Mouse (Mus musculus) myocyte (in vitro differentiated cells): ENCODE measurements around the gene Tff3.

Source experiments
- CEBPB ChIP-seq: IDR thresholded peaks from 2 replicates; pipeline ENCODE4 v1.6.1; 2011; ENCODE audit warnings: mild to moderate bottlenecking, moderate library complexity; ENCODE audit not compliant: poor library complexity, insufficient read depth, severe bottlenecking
- E2F4 ChIP-seq: IDR thresholded peaks from one replicate; pipeline ENCODE4 v1.6.1; 2011; ENCODE audit warnings: mild to moderate bottlenecking, control low read depth, moderate library complexity; ENCODE audit not compliant: insufficient read depth
- MAX ChIP-seq: IDR thresholded peaks from one replicate; pipeline ENCODE4 v1.6.1; 2011; ENCODE audit warnings: low read depth, mild to moderate bottlenecking, control low read depth
- MYOG ChIP-seq, 3 experiments: IDR thresholded peaks; one replicate each; pipeline ENCODE4 v1.6.1; 2011; ENCODE audit warnings: control low read depth in 2 of 3, low read depth in 2 of 3, mild to moderate bottlenecking in 2 of 3; ENCODE audit not compliant: insufficient read length in 2 of 3, control insufficient read depth in 1 of 3, insufficient read depth in 1 of 3
- POLR2A ChIP-seq: IDR thresholded peaks from one replicate; pipeline ENCODE4 v1.6.1; 2011; ENCODE audit warnings: low read depth, mild to moderate bottlenecking, control low read depth, moderate library complexity; ENCODE audit not compliant: insufficient read length
- POLR2AphosphoS2 ChIP-seq: IDR thresholded peaks from one replicate; pipeline ENCODE4 v1.6.1; 2011; ENCODE audit warnings: low read depth, control low read depth; ENCODE audit not compliant: insufficient read length
- REST ChIP-seq: IDR thresholded peaks from one replicate; pipeline ENCODE4 v1.6.1; 2011; ENCODE audit warnings: mild to moderate bottlenecking, control low read depth, moderate library complexity; ENCODE audit not compliant: insufficient read depth, insufficient read length
- SRF ChIP-seq: IDR thresholded peaks from one replicate; pipeline ENCODE4 v1.6.1; 2011; ENCODE audit warnings: low read depth; ENCODE audit not compliant: control insufficient read depth, insufficient read length
- TCF12 ChIP-seq: IDR thresholded peaks from one replicate; pipeline ENCODE4 v1.6.1; 2011; ENCODE audit warnings: mild to moderate bottlenecking, control low read depth; ENCODE audit not compliant: poor library complexity, insufficient read depth, severe bottlenecking
- USF1 ChIP-seq: IDR thresholded peaks from one replicate; pipeline ENCODE4 v1.6.1; 2011; ENCODE audit warnings: low read depth, mild to moderate bottlenecking, control low read depth, moderate library complexity

- TF ChIP-seq REST (no peak), POLR2A (no peak), USF1 (no peak), TCF12 (no peak), MAX (no peak), POLR2AphosphoS2 (no peak), MYOG (IDR thresholded peaks at IDR 0.05; ENCODE audit: control insufficient read depth in 1 of 3, insufficient read depth in 1 of 3, insufficient read length in 2 of 3, low read depth in 2 of 3) (no peak), CEBPB (no peak), E2F4 (no peak), SRF (no peak)
Observed at GRCm38 (mm10) chr17:31142116-31142515, 12.7 kb upstream of the Tff3 start.
